Mouse (Mus musculus) liver, adult 2 months (tissue): ENCODE measurements around the gene AC131692.1. TPM values are rescaled to one million over a fixed set of nuclear protein-coding genes. Genes with fewer than 3 reads are reported as not detected.
"Not testable (repeated sequence)": the region's sequence is repeated elsewhere in the genome, so short reads cannot be mapped to it uniquely, and the experiment has no call there.

Experiments used
- DNase-seq: peaks from one replicate; pipeline ENCODE4 v3.0.0-alpha.2; 2011; ENCODE audit warnings: low read depth, low spot score; ENCODE audit errors: extremely low read depth
- H3K27ac ChIP-seq: fragments of 200-500 bp; replicated peaks from 2 replicates; pipeline ENCODE4 v1.5.1; 2012; ENCODE audit warnings: low read depth, mild to moderate bottlenecking, control low read depth, inconsistent platforms, low read length; ENCODE audit not compliant: insufficient read depth
- H3K27me3 ChIP-seq: fragments of 200-500 bp; 2 replicates; pipeline ENCODE4 v1.6.1; 2012; ENCODE audit warnings: mild to moderate bottlenecking, moderate library complexity, low read length, inconsistent platforms; ENCODE audit not compliant: control insufficient read depth, insufficient read depth
- H3K36me3 ChIP-seq: fragments of 200-500 bp; 2 replicates; pipeline ENCODE4 v1.6.1; 2012; ENCODE audit warnings: low read length, inconsistent platforms; ENCODE audit not compliant: control insufficient read depth, insufficient read depth
- H3K4me1 ChIP-seq: fragments of 200-500 bp; 2 replicates; pipeline ENCODE4 v1.6.1; 2011; ENCODE audit warnings: low read length; ENCODE audit not compliant: control insufficient read depth, insufficient read depth
- H3K4me3 ChIP-seq: fragments of 200-500 bp; 2 replicates; pipeline ENCODE4 v1.5.1; 2011; ENCODE audit warnings: low read depth, mild to moderate bottlenecking, control low read depth, low read length, moderate library complexity; ENCODE audit not compliant: insufficient read depth
- H3K79me2 ChIP-seq: fragments of 200-500 bp; 2 replicates; pipeline ENCODE4 v1.6.1; 2012; ENCODE audit warnings: inconsistent platforms, mild to moderate bottlenecking, low read length, moderate library complexity; ENCODE audit not compliant: control insufficient read depth, insufficient read depth
- H3K9ac ChIP-seq: fragments of 200-500 bp; 2 replicates; pipeline ENCODE4 v1.6.1; 2012; ENCODE audit warnings: low read depth, mild to moderate bottlenecking, control low read depth, inconsistent platforms, low read length
- CTCF ChIP-seq: fragments of 200-500 bp; IDR thresholded peaks from 2 replicates; pipeline ENCODE4 v1.5.1; 2011; ENCODE audit warnings: low read depth, low read length, control low read depth
- POLR2A ChIP-seq: fragments of 200-500 bp; IDR thresholded peaks from 2 replicates; pipeline ENCODE4 v1.6.1; 2011; ENCODE audit warnings: low read length, control low read depth; ENCODE audit not compliant: insufficient read depth; ENCODE audit errors: extremely low read depth
- WGBS: fragments of 180-500 bp; shearing (Covaris S2); methylation state at CpG from one replicate; pipeline ENCODE4 v1.1.7; 2018; 5-methylcytosine and 5-hydroxymethylcytosine counted together
- polyA plus RNA-seq: library from polyadenylated mRNA; depleted of rRNA; stranded (reverse); fragments of >200 nt; gene quantifications from 2 replicates; pipeline ENCODE4 v1.2.3, GENCODE M21; 2012
- total RNA-seq: library from RNA; depleted of rRNA; stranded (reverse); fragments of >200 nt; gene quantifications from 2 replicates; pipeline ENCODE4 v1.2.3, GENCODE M21; 2014

The AC131692.1 gene
- total and polyA plus RNA-seq, 2 experiments, result not detected

DNA sequence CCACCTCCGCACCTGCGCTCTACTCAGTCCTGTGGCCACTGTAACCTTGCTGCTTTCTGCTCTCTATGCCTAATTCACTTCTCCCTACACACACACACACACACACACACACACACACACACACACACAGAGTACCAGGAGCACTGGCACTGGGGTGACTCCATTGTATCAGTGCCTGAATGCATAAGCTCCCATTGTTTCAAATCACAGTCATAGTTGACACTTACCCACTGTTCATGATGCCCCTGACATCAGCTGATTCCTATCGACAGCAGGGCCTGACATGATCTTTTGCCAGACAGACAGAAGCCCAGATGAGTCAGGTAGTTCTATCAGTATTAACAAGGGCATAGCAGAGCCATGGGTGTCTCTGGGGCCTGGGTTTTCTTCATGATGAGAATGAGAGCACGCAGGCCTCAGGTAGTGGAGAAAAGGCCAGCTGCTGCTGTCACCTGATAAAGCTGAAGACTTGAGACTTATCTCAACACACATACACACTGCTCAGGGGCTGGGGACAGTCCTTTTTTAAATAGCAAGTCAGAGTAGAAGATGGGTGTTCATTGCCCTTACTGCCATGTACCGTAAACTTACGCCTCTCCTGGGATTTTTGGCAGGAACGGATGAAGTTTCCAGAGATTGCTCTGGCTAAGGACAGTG is 38.1 kb downstream of the AC131692.1 start:
- no peak for TF ChIP-seq POLR2A
- no peak for TF ChIP-seq CTCF
- no peak overlapping the region for H3K4me3 ChIP-seq
- no peak for DNase-seq
- H3K79me2 ChIP-seq, result no peaks in the 10 kb centered on the region
- 82% methylated on average over 7 of the region's 7 CpGs for WGBS
- H3K4me1 ChIP-seq, result no peaks in the 10 kb centered on the region
- H3K36me3 ChIP-seq, result peaks cover 2% of the 10 kb centered on the region; the same call in 1 of the 2 replicates
- no peak overlapping the region for H3K9ac ChIP-seq
- H3K27ac ChIP-seq, result no peak overlapping the region
- no peaks in the 10 kb centered on the region for H3K27me3 ChIP-seq

DNA sequence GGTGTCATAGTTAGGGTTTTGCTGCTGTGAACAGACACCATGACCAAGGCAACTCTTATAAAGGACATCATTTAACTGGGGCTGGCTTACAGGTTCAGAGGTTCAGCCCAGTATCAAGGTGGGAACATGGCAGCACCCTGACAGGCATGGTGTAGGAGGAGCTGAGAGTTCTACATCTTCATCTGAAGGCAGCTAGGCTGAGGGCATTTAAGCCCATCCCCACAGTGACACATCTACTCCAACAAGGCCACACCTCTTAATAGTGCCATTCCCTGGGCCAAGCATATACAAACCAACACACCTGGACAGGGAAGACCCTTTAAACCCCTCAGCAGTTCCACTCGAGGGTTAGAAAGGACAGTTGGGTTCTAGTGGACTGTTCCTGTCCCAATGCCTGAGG is 39.0 kb downstream of the AC131692.1 start:
- not testable (repeated sequence) for DNase-seq, H3K36me3 ChIP-seq, H3K4me1 ChIP-seq, H3K4me3 ChIP-seq, H3K27ac ChIP-seq, H3K79me2 ChIP-seq, H3K27me3 ChIP-seq, H3K9ac ChIP-seq
- WGBS, result 42% methylated on average over 1 of the region's 1 CpGs

GRCm38 (mm10) chr19:6136397-6136796 is 42.2 kb downstream of the AC131692.1 start:
- Histone ChIP-seq H3K27me3 (no peaks in the 10 kb centered on the region), H3K36me3 (peaks cover 2% of the 10 kb centered on the region; the same call in 1 of the 2 replicates), H3K4me3 (no peak overlapping the region), H3K9ac (no peak overlapping the region), H3K27ac (no peak overlapping the region), H3K79me2 (no peaks in the 10 kb centered on the region), H3K4me1 (no peaks in the 10 kb centered on the region)
- TF ChIP-seq CTCF (no peak), POLR2A (no peak)
- 77% methylated on average over 3 of the region's 3 CpGs for WGBS
- DNase-seq, result no peak

- no peak for TF ChIP-seq CTCF
- TF ChIP-seq POLR2A, result no peak
- Histone ChIP-seq H3K27me3 (no peaks in the 10 kb centered on the region), H3K4me1 (no peaks in the 10 kb centered on the region), H3K4me3 (no peak overlapping the region), H3K79me2 (no peaks in the 10 kb centered on the region), H3K36me3 (peaks cover 2% of the 10 kb centered on the region; the same call in 1 of the 2 replicates), H3K9ac (no peak overlapping the region), H3K27ac (no peak overlapping the region)
- DNase-seq, result no peak
- WGBS, result 95% methylated on average over 6 of the region's 6 CpGs
These were observed 45.5 kb downstream of the AC131692.1 start for GRCm38 (mm10) chr19:6139701-6140100.

DNA sequence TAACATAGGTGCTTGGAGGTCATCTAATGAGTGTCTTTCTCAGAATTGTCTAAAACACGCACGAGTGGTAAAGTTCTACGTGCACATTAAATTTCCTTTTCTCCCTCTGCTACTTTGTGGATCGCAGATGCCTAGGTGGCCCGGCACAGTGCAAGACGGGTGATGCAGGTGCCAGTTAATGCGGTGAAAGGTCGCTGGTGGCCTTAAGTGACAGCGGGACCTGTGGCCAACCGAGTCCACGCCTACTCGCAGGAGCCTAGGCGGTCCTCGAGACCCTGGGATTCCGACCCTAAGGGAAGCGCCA is 46.1 kb downstream of the AC131692.1 start:
- Histone ChIP-seq H3K79me2 (no peaks in the 10 kb centered on the region), H3K9ac (peak overlapping the region; percentile 97), H3K4me3 (peak overlapping the region; percentile 90), H3K36me3 (peaks cover 2% of the 10 kb centered on the region; the same call in 1 of the 2 replicates), H3K27me3 (no peaks in the 10 kb centered on the region), H3K4me1 (no peaks in the 10 kb centered on the region), H3K27ac (peak overlapping the region; percentile 77)
- WGBS, result 3% methylated on average over 16 of the region's 16 CpGs
- TF ChIP-seq CTCF, result no peak
- no peak for TF ChIP-seq POLR2A
- DNase-seq, result peak; percentile 59

- Histone ChIP-seq H3K4me1 (no peaks in the 10 kb centered on the region), H3K79me2 (no peaks in the 10 kb centered on the region), H3K27me3 (no peaks in the 10 kb centered on the region), H3K27ac (peak within 1 kb of the TSS; percentile 83), H3K36me3 (no peaks in the 10 kb centered on the region), H3K4me3 (peak within 1 kb of the TSS; percentile 90), H3K9ac (peak within 1 kb of the TSS; percentile 97)
- TF ChIP-seq CTCF (peak; percentile 82), POLR2A (no peak)
- WGBS, result under 1% methylated on average over 66 of the region's 68 CpGs
- peak; percentile 81 for DNase-seq
These were observed 46.6 kb downstream of the AC131692.1 start, which contains the start of gene Batf2 for GRCm38 (mm10) chr19:6140678-6141393. Gene Batf2, plus strand, starts transcription at chr19:6140983.
